Mouse (Mus musculus) MN1 (cell line): Measurements from ENCODE around the gene Pla2g2f.
A peak's percentile ranks its signal among the peaks of the same experiment; 100 is the strongest.

ENCODE experiments used
- DNase-seq: peaks from one replicate; pipeline ENCODE4 v3.0.0-alpha.2; 2016; ENCODE audit warnings: low spot score

The Pla2g2f gene

GRCm38 (mm10) chr4:138762266-138762665, 4.8 kb upstream of the Pla2g2f start:
- DNase-seq: no peak

GRCm38 (mm10) chr4:138755983-138756382, 1.4 kb downstream of the Pla2g2f start:
- no peak for DNase-seq

- DNase-seq: no peak
Measured at GRCm38 (mm10) chr4:138755439-138755838, 2.0 kb downstream of the Pla2g2f start.

- no peak for DNase-seq
Measured at GRCm38 (mm10) chr4:138754432-138754831, 3.0 kb downstream of the Pla2g2f start.

- no peak for DNase-seq
Measured at GRCm38 (mm10) chr4:138753608-138754007, 3.8 kb downstream of the Pla2g2f start.

GRCm38 (mm10) chr4:138752603-138753002, 4.8 kb downstream of the Pla2g2f start:
- DNase-seq: no peak

GRCm38 (mm10) chr4:138748369-138749072, 8.9 kb downstream of the Pla2g2f start:
- DNase-seq: peak; percentile 62

GRCm38 (mm10) chr4:138747851-138748250, 9.6 kb downstream of the Pla2g2f start:
- no peak for DNase-seq

- DNase-seq: no peak
Measured at GRCm38 (mm10) chr4:138746866-138747265, 10.6 kb downstream of the Pla2g2f start.

- peak; percentile 54 for DNase-seq
Measured at GRCm38 (mm10) chr4:138745884-138746283, 11.5 kb downstream of the Pla2g2f start.

GRCm38 (mm10) chr4:138739136-138739851, 18.1 kb downstream of the Pla2g2f start:
- DNase-seq: no peak

GRCm38 (mm10) chr4:138737031-138737430, 20.4 kb downstream of the Pla2g2f start, which contains the start of gene Ubxn10:
TSS of gene Ubxn10 (minus strand) at chr4:138737167.
- DNase-seq: no peak

- no peak for DNase-seq
Measured at GRCm38 (mm10) chr4:138734863-138735262, 22.6 kb downstream of the Pla2g2f start.

- DNase-seq: no peak
Measured at GRCm38 (mm10) chr4:138734105-138734504, 23.3 kb downstream of the Pla2g2f start.

GRCm38 (mm10) chr4:138729018-138729703, 28.3 kb downstream of the Pla2g2f start:
- DNase-seq: peak; percentile 63

- no peak for DNase-seq
Measured at GRCm38 (mm10) chr4:138725751-138726150, 31.7 kb downstream of the Pla2g2f start.

GRCm38 (mm10) chr4:138725127-138725461, 32.3 kb downstream of the Pla2g2f start:
- DNase-seq: peak; percentile 86

- DNase-seq: no peak
Measured at GRCm38 (mm10) chr4:138724354-138725126, 32.9 kb downstream of the Pla2g2f start, which contains the start of gene Pla2g2c. TSS of gene Pla2g2c (plus strand) at chr4:138724792.

- peak; percentile 52 for DNase-seq
Measured at GRCm38 (mm10) chr4:138723493-138724281, 33.7 kb downstream of the Pla2g2f start.

GRCm38 (mm10) chr4:138719264-138719596, 38.2 kb downstream of the Pla2g2f start:
- no peak for DNase-seq

- no peak for DNase-seq
Measured at GRCm38 (mm10) chr4:138718586-138719263, 38.7 kb downstream of the Pla2g2f start.
